Mouse (Mus musculus) lung, postnatal 0 days (tissue): ENCODE results near the gene Abcg5. TPM values are rescaled to one million over a fixed set of nuclear protein-coding genes. Genes with fewer than 3 reads are reported as not detected.

Source experiments
- ATAC-seq: fragments of 200-750 bp; cut with Nextera tagmentation; 2 replicates; pipeline ENCODE4 v1.8.0; 2017; ENCODE audit warnings: moderate library complexity
- DNase-seq: peaks from one replicate; pipeline ENCODE4 v3.0.0-alpha.2; 2016; ENCODE audit warnings: low spot score
- H3K27ac ChIP-seq: fragments of 300-500 bp; sonication (generic); 2 replicates; pipeline ENCODE4 v1.5.1; 2014; ENCODE audit warnings: antibody characterized with exemption, mild to moderate bottlenecking, low read length, mixed read lengths
- H3K27me3 ChIP-seq: fragments of 300-500 bp; sonication (generic); replicated peaks from 2 replicates; pipeline ENCODE4 v1.6.1; 2014; ENCODE audit warnings: low read length, mixed read lengths; ENCODE audit not compliant: insufficient read depth
- H3K36me3 ChIP-seq: fragments of 300-500 bp; sonication (generic); 2 replicates; pipeline ENCODE4 v1.6.1; 2014; ENCODE audit warnings: low read length, mixed read lengths; ENCODE audit not compliant: insufficient read depth
- H3K4me1 ChIP-seq: fragments of 300-500 bp; sonication (generic); 2 replicates; pipeline ENCODE4 v1.6.1; 2014; ENCODE audit warnings: antibody characterized with exemption, low read depth, low read length, mixed read lengths; ENCODE audit not compliant: insufficient read depth
- H3K4me2 ChIP-seq: fragments of 300-500 bp; sonication (generic); replicated peaks from 2 replicates; pipeline ENCODE4 v1.6.1; 2014; ENCODE audit warnings: low read depth, mild to moderate bottlenecking, low read length, moderate library complexity, mixed read lengths
- H3K4me3 ChIP-seq: fragments of 300-500 bp; sonication (generic); 2 replicates; pipeline ENCODE4 v1.5.1; 2014; ENCODE audit warnings: low read depth, low read length
- H3K9ac ChIP-seq: fragments of 300-500 bp; sonication (generic); replicated peaks from 2 replicates; pipeline ENCODE4 v1.6.1; 2014; ENCODE audit warnings: low read depth, mild to moderate bottlenecking
- H3K9me3 ChIP-seq: fragments of 300-500 bp; sonication (generic); 2 replicates; pipeline ENCODE4 v1.6.1; 2016; ENCODE audit warnings: low read length, mixed read lengths
- CTCF ChIP-seq: IDR thresholded peaks from 2 replicates; pipeline ENCODE4 v1.5.1; 2016; ENCODE audit warnings: antibody characterized with exemption, mild to moderate bottlenecking
- EP300 ChIP-seq: IDR thresholded peaks from 2 replicates; pipeline ENCODE4 v1.6.1; 2016; ENCODE audit warnings: antibody characterized with exemption, mild to moderate bottlenecking, control low read depth
- WGBS: fragments of 180-500 bp; shearing (Covaris S2); extraction: QIAGEN DNeasy Blood & Tissue Kit; methylation state at CpG from one replicate; pipeline ENCODE4 v1.1.7; 2014; 5-methylcytosine and 5-hydroxymethylcytosine counted together
- polyA plus RNA-seq: library from polyadenylated mRNA; unstranded; fragments of >200 nt; fragmentation: Nextera tagmentation; extraction: Ambion mirVana; gene quantifications from 2 replicates; pipeline ENCODE4 v1.2.1, GENCODE M21; 2015

Abcg5 gene
- polyA plus RNA-seq, 1 experiment from 2014 or later: 0.61 TPM

GRCm38 (mm10) chr17:84608606-84609005 is 74.2 kb downstream of the Abcg5 start:
- DNase-seq (no peak), ATAC-seq (no peak)
- 82% methylated on average over 4 of the region's 4 CpGs for WGBS
- no peak overlapping the region for H3K27ac ChIP-seq
- TF ChIP-seq CTCF: no peak
- TF ChIP-seq EP300: no peak
- no peaks in the 10 kb centered on the region for H3K9me3 ChIP-seq
- no peaks in the 10 kb centered on the region for H3K27me3 ChIP-seq
- no peak overlapping the region for H3K4me3 ChIP-seq
- no peaks in the 10 kb centered on the region for H3K4me1 ChIP-seq
- H3K9ac ChIP-seq: no peak overlapping the region
- peaks cover 14% of the 10 kb centered on the region; the same call in 1 of the 2 replicates for H3K36me3 ChIP-seq
- no peak overlapping the region for H3K4me2 ChIP-seq

Other genes starting within 250 kb of the Abcg5 start
- gene Thada, start 216.8 kb downstream of the Abcg5 start, polyA plus RNA-seq: 2.3 and 2.8 TPM in 2 replicates
- 5.1 and 5.5 TPM in 2 replicates for gene Plekhh2, start 171.1 kb downstream of the Abcg5 start, polyA plus RNA-seq
- 29.0 and 33.8 TPM in 2 replicates for gene Dync2li1, start 56.5 kb downstream of the Abcg5 start, polyA plus RNA-seq
- not detected in 2 replicates for gene Abcg8, start 6.7 kb downstream of the Abcg5 start, polyA plus RNA-seq
- 11.2 and 12.1 TPM in 2 replicates for gene Lrpprc, start 107.8 kb upstream of the Abcg5 start, polyA plus RNA-seq